Mouse (Mus musculus) midbrain, embryonic 16.5 days (tissue): ENCODE measurements at regions not wholly inside any gene's neighbourhood (a gene's known extent, or its start where the extent isn't known, plus 50 kb on each side); places are given as distances from the start of the nearest gene placed in this dataset.

Source experiments
- ATAC-seq: fragments of 200-750 bp; cut with Nextera tagmentation; 2 replicates; pipeline ENCODE4 v1.8.0; 2017; ENCODE audit warnings: moderate TSS enrichment
- H3K27ac ChIP-seq: fragments of 300-500 bp; sonication (generic); 2 replicates; pipeline ENCODE4 v1.5.1; 2014; ENCODE audit warnings: mild to moderate bottlenecking, low read length, mixed read lengths
- H3K27me3 ChIP-seq: fragments of 300-500 bp; sonication (generic); 2 replicates; pipeline ENCODE4 v1.6.1; 2014; ENCODE audit warnings: low read depth, low read length, mixed read lengths; ENCODE audit not compliant: control insufficient read depth, insufficient read depth
- H3K36me3 ChIP-seq: fragments of 300-500 bp; sonication (generic); 2 replicates; pipeline ENCODE4 v1.6.1; 2014; ENCODE audit warnings: mild to moderate bottlenecking, low read length, moderate library complexity, mixed read lengths; ENCODE audit not compliant: control insufficient read depth, insufficient read depth
- H3K4me1 ChIP-seq: fragments of 300-500 bp; sonication (generic); 2 replicates; pipeline ENCODE4 v1.6.1; 2014; ENCODE audit warnings: mild to moderate bottlenecking, low read length, mixed read lengths; ENCODE audit not compliant: control insufficient read depth, insufficient read depth
- H3K4me2 ChIP-seq: fragments of 300-500 bp; sonication (generic); 2 replicates; pipeline ENCODE4 v1.6.1; 2014; ENCODE audit warnings: mild to moderate bottlenecking, low read length, mixed read lengths
- H3K4me3 ChIP-seq: fragments of 300-500 bp; sonication (generic); 2 replicates; pipeline ENCODE4 v1.5.1; 2014; ENCODE audit warnings: low read depth, mild to moderate bottlenecking, low read length, moderate library complexity, mixed read lengths
- H3K9ac ChIP-seq: fragments of 300-500 bp; sonication (generic); 2 replicates; pipeline ENCODE4 v1.6.1; 2014; ENCODE audit warnings: low read depth, low read length, mixed read lengths
- H3K9me3 ChIP-seq: fragments of 300-500 bp; sonication (generic); replicated peaks from 2 replicates; pipeline ENCODE4 v1.6.1; 2014; ENCODE audit warnings: mild to moderate bottlenecking, low read length, mixed read lengths; ENCODE audit not compliant: control insufficient read depth, poor library complexity, severe bottlenecking
- WGBS: fragments of 180-500 bp; shearing (Covaris S2); extraction: QIAGEN DNeasy Blood & Tissue Kit; methylation state at CpG from one replicate; pipeline ENCODE4 v1.1.7; 2014; 5-methylcytosine and 5-hydroxymethylcytosine counted together

DNA sequence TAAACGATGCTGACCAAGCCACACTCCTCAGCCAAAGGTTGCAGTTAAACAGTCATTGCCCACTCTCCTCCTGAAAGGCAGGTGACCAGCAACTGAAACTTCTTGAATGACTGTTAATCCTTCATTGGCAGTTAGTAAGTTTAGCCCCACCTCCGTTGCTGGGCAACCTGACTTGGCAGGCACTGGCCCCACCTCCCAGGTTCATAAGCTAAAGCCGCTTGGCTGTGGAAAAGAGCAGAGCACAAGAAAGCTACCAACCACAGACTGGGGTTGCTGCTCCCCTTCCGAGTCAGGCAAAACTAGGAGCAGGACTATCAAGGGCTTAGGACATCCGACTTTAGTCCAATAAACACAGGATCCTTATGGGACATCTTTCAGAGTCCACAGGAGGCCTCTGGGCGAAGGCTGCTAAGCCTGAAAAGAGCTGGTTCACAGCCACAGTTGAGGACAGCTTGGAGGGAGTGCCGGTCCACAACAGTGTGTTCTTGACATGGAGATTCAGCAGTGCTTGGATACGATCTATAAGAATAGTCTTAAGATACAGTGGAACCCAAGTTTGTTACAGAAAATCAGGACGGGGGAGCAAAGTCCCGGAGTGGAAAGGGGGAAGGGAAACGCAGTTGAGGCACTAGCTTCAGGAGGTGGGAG lies 67.7 kb upstream of the Kcnma1 start:
- H3K4me2 ChIP-seq, result peak overlapping the region; percentile 47
- H3K9ac ChIP-seq, result no peak overlapping the region
- H3K27me3 ChIP-seq, result no peaks in the 10 kb centered on the region
- peaks cover 4% of the 10 kb centered on the region; the same call in 1 of the 2 replicates for H3K4me1 ChIP-seq
- H3K36me3 ChIP-seq, result no peaks in the 10 kb centered on the region
- H3K4me3 ChIP-seq, result peak overlapping the region; percentile 15; the same call in 1 of the 2 replicates
- no peak overlapping the region for H3K27ac ChIP-seq
- peak; percentile 68; the same call in 1 of the 2 replicates for ATAC-seq
- 15% methylated on average over 11 of the region's 11 CpGs for WGBS
- no peaks in the 10 kb centered on the region for H3K9me3 ChIP-seq

GRCm38 (mm10) chr14:24068693-24069092 lies 54.4 kb upstream of the Kcnma1 start:
- 65% methylated on average over 4 of the region's 4 CpGs for WGBS
- Histone ChIP-seq H3K4me1 (no peaks in the 10 kb centered on the region), H3K27ac (no peak overlapping the region), H3K27me3 (no peaks in the 10 kb centered on the region), H3K4me3 (no peak overlapping the region), H3K36me3 (no peaks in the 10 kb centered on the region), H3K9ac (no peak overlapping the region), H3K9me3 (no peaks in the 10 kb centered on the region), H3K4me2 (no peak overlapping the region)
- ATAC-seq, result no peak

DNA sequence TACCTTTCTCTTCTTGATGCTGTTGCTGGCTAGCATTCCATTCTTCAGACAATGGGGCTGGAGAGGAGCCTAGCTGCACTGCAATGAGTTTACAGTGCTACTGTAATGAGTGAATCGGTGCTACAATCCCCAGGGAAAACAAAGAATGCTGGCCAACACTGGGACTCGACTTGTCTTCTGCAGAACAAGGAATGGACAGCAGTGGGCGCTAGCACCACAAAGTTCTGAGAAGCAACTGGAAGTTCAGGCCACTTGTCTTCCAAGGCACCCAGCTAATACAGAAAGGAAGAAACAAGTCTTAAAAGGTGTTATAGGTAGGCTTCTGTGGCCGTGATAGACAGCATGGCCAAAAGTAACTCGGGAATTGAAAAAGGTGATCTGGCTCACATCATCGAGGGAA lies 53.4 kb upstream of the Kcnma1 start:
- 42% methylated on average over 6 of the region's 6 CpGs for WGBS
- Histone ChIP-seq H3K27ac (no peak overlapping the region), H3K9me3 (no peaks in the 10 kb centered on the region), H3K4me1 (no peaks in the 10 kb centered on the region), H3K4me3 (no peak overlapping the region), H3K36me3 (no peaks in the 10 kb centered on the region), H3K27me3 (no peaks in the 10 kb centered on the region), H3K4me2 (no peak overlapping the region), H3K9ac (no peak overlapping the region)
- no peak for ATAC-seq

DNA sequence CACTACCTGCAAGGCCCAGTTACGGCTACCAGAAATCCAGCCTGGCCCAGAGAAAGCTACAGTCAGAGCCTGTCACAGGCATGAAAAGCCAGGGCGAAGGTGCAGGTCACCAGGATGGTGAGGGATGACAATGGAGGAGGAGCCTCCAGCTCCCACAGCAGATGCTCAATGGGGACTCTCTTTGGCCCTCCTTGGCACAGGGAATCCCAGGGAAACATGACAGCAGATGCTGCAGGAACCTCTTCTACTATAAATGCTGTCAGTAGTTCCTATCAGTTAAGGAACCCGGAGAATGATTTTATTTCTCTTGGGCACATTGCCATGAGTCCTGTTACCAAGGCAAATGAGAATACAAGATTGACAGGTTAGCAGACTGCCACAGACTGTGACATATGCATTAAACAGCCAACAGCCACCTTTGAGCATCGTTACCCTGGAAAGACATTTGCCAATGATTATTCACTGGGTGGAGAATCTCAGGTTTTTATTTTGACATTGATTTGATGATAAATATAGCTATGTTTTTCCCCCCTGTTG lies 51.0 kb upstream of the Kcnma1 start:
- no peak overlapping the region for H3K4me2 ChIP-seq
- no peak overlapping the region for H3K9ac ChIP-seq
- H3K4me1 ChIP-seq, result no peaks in the 10 kb centered on the region
- no peaks in the 10 kb centered on the region for H3K27me3 ChIP-seq
- WGBS, result 69% methylated on average over 4 of the region's 4 CpGs
- H3K27ac ChIP-seq, result no peak overlapping the region
- no peak for ATAC-seq
- no peaks in the 10 kb centered on the region for H3K9me3 ChIP-seq
- no peaks in the 10 kb centered on the region for H3K36me3 ChIP-seq
- no peak overlapping the region for H3K4me3 ChIP-seq
